Mouse (Mus musculus) forebrain, embryonic 15.5 days (tissue): ENCODE data around the gene Rabggta. TPM values are rescaled to one million over a fixed set of nuclear protein-coding genes. Genes with fewer than 3 reads are reported as not detected.

Experiments
- ATAC-seq: fragments of 200-750 bp; cut with Nextera tagmentation; replicated peaks from 2 replicates; pipeline ENCODE4 v1.8.0; 2017; ENCODE audit warnings: mild to moderate bottlenecking, moderate TSS enrichment, moderate library complexity
- H3K27ac ChIP-seq: fragments of 300-500 bp; sonication (generic); replicated peaks from 2 replicates; pipeline ENCODE4 v1.5.1; 2015; ENCODE audit warnings: mild to moderate bottlenecking, inconsistent platforms
- H3K27me3 ChIP-seq: fragments of 300-500 bp; sonication (generic); 2 replicates; pipeline ENCODE4 v1.6.1; 2015; ENCODE audit warnings: inconsistent platforms
- H3K36me3 ChIP-seq: fragments of 300-500 bp; sonication (generic); 2 replicates; pipeline ENCODE4 v1.6.1; 2015; ENCODE audit warnings: mild to moderate bottlenecking, inconsistent platforms
- H3K4me1 ChIP-seq: fragments of 300-500 bp; sonication (generic); 2 replicates; pipeline ENCODE4 v1.6.1; 2015; ENCODE audit warnings: inconsistent platforms
- H3K4me2 ChIP-seq: fragments of 300-500 bp; sonication (generic); replicated peaks from 2 replicates; pipeline ENCODE4 v1.6.1; 2015; ENCODE audit warnings: mild to moderate bottlenecking, inconsistent platforms
- H3K4me3 ChIP-seq: fragments of 300-500 bp; sonication (generic); 2 replicates; pipeline ENCODE4 v1.5.1; 2015; ENCODE audit warnings: mild to moderate bottlenecking, inconsistent platforms
- H3K9ac ChIP-seq: fragments of 300-500 bp; sonication (generic); replicated peaks from 2 replicates; pipeline ENCODE4 v1.6.1; 2015; ENCODE audit warnings: mild to moderate bottlenecking, inconsistent platforms
- H3K9me3 ChIP-seq: fragments of 300-500 bp; sonication (generic); 2 replicates; pipeline ENCODE4 v1.6.1; 2016; ENCODE audit warnings: inconsistent platforms
- WGBS: fragments of 180-500 bp; shearing (Covaris S2); methylation state at CpG from one replicate; pipeline ENCODE4 v1.1.7; 2015; ENCODE audit warnings: mixed read lengths; 5-methylcytosine and 5-hydroxymethylcytosine counted together
- polyA plus RNA-seq: library from polyadenylated mRNA; unstranded; fragments of >200 nt; fragmentation: Nextera tagmentation; extraction: Ambion mirVana; gene quantifications from 2 replicates; pipeline ENCODE4 v1.2.1, GENCODE M21; 2015

Rabggta gene
- polyA plus RNA-seq, 1 experiment from 2014 or later, result 51.4 TPM

GRCm38 (mm10) chr14:55713007-55713728 is 8.9 kb downstream of the Rabggta start:
- H3K4me1 ChIP-seq, result no peaks in the 10 kb centered on the region
- H3K4me3 ChIP-seq, result no peak overlapping the region
- H3K27me3 ChIP-seq, result 0 out of 2 replicates have a peak, but pooled peaks cover 2% of the 10 kb centered on the region
- WGBS, result 16% methylated on average over 25 of the region's 25 CpGs
- peaks cover 7% of the 10 kb centered on the region; the same call in 1 of the 2 replicates for H3K36me3 ChIP-seq
- no peaks in the 10 kb centered on the region for H3K9me3 ChIP-seq
- no peak overlapping the region for H3K4me2 ChIP-seq
- no peak overlapping the region for H3K9ac ChIP-seq
- no peak for ATAC-seq
- H3K27ac ChIP-seq, result no peak overlapping the region

GRCm38 (mm10) chr14:55711786-55712185 is 10.3 kb downstream of the Rabggta start:
- no peaks in the 10 kb centered on the region for H3K4me1 ChIP-seq
- H3K36me3 ChIP-seq, result 0 out of 2 replicates have a peak, but pooled peaks cover 1% of the 10 kb centered on the region
- 81% methylated on average over 7 of the region's 7 CpGs for WGBS
- no peak overlapping the region for H3K27ac ChIP-seq
- H3K4me3 ChIP-seq, result no peak overlapping the region
- no peak for ATAC-seq
- no peaks in the 10 kb centered on the region for H3K9me3 ChIP-seq
- H3K4me2 ChIP-seq, result no peak overlapping the region
- H3K9ac ChIP-seq, result no peak overlapping the region
- 0 out of 2 replicates have a peak, but pooled peaks cover 2% of the 10 kb centered on the region for H3K27me3 ChIP-seq

GRCm38 (mm10) chr14:55709509-55709908 is 12.6 kb downstream of the Rabggta start:
- Histone ChIP-seq H3K36me3 (no peaks in the 10 kb centered on the region), H3K27me3 (0 out of 2 replicates have a peak, but pooled peaks cover 2% of the 10 kb centered on the region), H3K4me3 (no peak overlapping the region), H3K27ac (no peak overlapping the region), H3K9me3 (no peaks in the 10 kb centered on the region), H3K4me2 (no peak overlapping the region), H3K9ac (no peak overlapping the region), H3K4me1 (no peaks in the 10 kb centered on the region)
- 90% methylated on average over 4 of the region's 4 CpGs for WGBS
- no peak for ATAC-seq

GRCm38 (mm10) chr14:55707397-55707796 is 14.7 kb downstream of the Rabggta start:
- Histone ChIP-seq H3K4me2 (no peak overlapping the region), H3K36me3 (no peaks in the 10 kb centered on the region), H3K4me3 (no peak overlapping the region), H3K4me1 (no peaks in the 10 kb centered on the region), H3K9me3 (no peaks in the 10 kb centered on the region), H3K27me3 (no peaks in the 10 kb centered on the region), H3K27ac (no peak overlapping the region), H3K9ac (no peak overlapping the region)
- no peak for ATAC-seq
- 86% methylated on average over 5 of the region's 5 CpGs for WGBS

- Histone ChIP-seq H3K36me3 (no peaks in the 10 kb centered on the region), H3K27me3 (no peaks in the 10 kb centered on the region), H3K4me2 (no peak overlapping the region), H3K9me3 (no peaks in the 10 kb centered on the region), H3K27ac (no peak overlapping the region), H3K9ac (no peak overlapping the region), H3K4me3 (no peak overlapping the region), H3K4me1 (no peaks in the 10 kb centered on the region)
- WGBS, result 88% methylated on average over 8 of the region's 8 CpGs
- ATAC-seq, result no peak
Measured at GRCm38 (mm10) chr14:55706051-55706600, 15.9 kb downstream of the Rabggta start.

GRCm38 (mm10) chr14:55702761-55703160 is 19.3 kb downstream of the Rabggta start:
- Histone ChIP-seq H3K27me3 (no peaks in the 10 kb centered on the region), H3K9me3 (no peaks in the 10 kb centered on the region), H3K27ac (no peak overlapping the region), H3K4me2 (no peak overlapping the region), H3K4me1 (no peaks in the 10 kb centered on the region), H3K9ac (no peak overlapping the region), H3K36me3 (no peaks in the 10 kb centered on the region), H3K4me3 (no peak overlapping the region)
- WGBS, result 69% methylated on average over 6 of the region's 6 CpGs
- no peak for ATAC-seq

- H3K27ac ChIP-seq, result no peak overlapping the region
- no peaks in the 10 kb centered on the region for H3K4me1 ChIP-seq
- ATAC-seq, result no peak
- H3K9ac ChIP-seq, result no peak overlapping the region
- no peaks in the 10 kb centered on the region for H3K27me3 ChIP-seq
- no peaks in the 10 kb centered on the region for H3K36me3 ChIP-seq
- H3K4me3 ChIP-seq, result no peak overlapping the region
- no peak overlapping the region for H3K4me2 ChIP-seq
- no peaks in the 10 kb centered on the region for H3K9me3 ChIP-seq
- 62% methylated on average over 9 of the region's 9 CpGs for WGBS
Measured at GRCm38 (mm10) chr14:55701131-55701530, 20.9 kb downstream of the Rabggta start.

GRCm38 (mm10) chr14:55697226-55697625 is 24.8 kb downstream of the Rabggta start:
- 83% methylated on average over 4 of the region's 4 CpGs for WGBS
- H3K9ac ChIP-seq, result no peak overlapping the region

GRCm38 (mm10) chr14:55689433-55689832 is 32.6 kb downstream of the Rabggta start:
- Histone ChIP-seq H3K4me2 (no peak overlapping the region), H3K36me3 (no peaks in the 10 kb centered on the region), H3K27me3 (no peaks in the 10 kb centered on the region), H3K9ac (no peak overlapping the region), H3K27ac (no peak overlapping the region), H3K4me3 (no peak overlapping the region), H3K4me1 (no peaks in the 10 kb centered on the region), H3K9me3 (no peaks in the 10 kb centered on the region)
- no peak for ATAC-seq
- WGBS, result 81% methylated on average over 10 of the region's 10 CpGs

More at GRCm38 (mm10) chr14:55697226-55697625, 24.8 kb downstream of the Rabggta start:
- no peak overlapping the region for H3K27ac ChIP-seq
- H3K36me3 ChIP-seq, result no peaks in the 10 kb centered on the region
- H3K4me1 ChIP-seq, result no peaks in the 10 kb centered on the region
- no peak overlapping the region for H3K4me2 ChIP-seq
- no peaks in the 10 kb centered on the region for H3K9me3 ChIP-seq
- H3K27me3 ChIP-seq, result no peaks in the 10 kb centered on the region
- no peak overlapping the region for H3K4me3 ChIP-seq
- no peak for ATAC-seq

- Histone ChIP-seq H3K27me3 (no peaks in the 10 kb centered on the region), H3K9me3 (no peaks in the 10 kb centered on the region), H3K27ac (peak overlapping the region; percentile 73), H3K36me3 (peaks cover 27% of the 10 kb centered on the region), H3K4me1 (peaks cover 11% of the 10 kb centered on the region), H3K9ac (peak overlapping the region; percentile 66), H3K4me2 (peak overlapping the region; percentile 90), H3K4me3 (peak overlapping the region; percentile 79)
- peak; percentile 45; the same call in 1 of the 2 replicates for ATAC-seq
- WGBS, result 6% methylated on average over 3 of the region's 3 CpGs
Measured at GRCm38 (mm10) chr14:55682118-55682493, 40.0 kb downstream of the Rabggta start.

- Histone ChIP-seq H3K9me3 (no peaks in the 10 kb centered on the region), H3K27me3 (no peaks in the 10 kb centered on the region), H3K4me1 (peaks cover 11% of the 10 kb centered on the region), H3K27ac (peak within 1 kb of the TSS; percentile 73), H3K4me2 (peak within 1 kb of the TSS; percentile 90), H3K9ac (peak within 1 kb of the TSS; percentile 66), H3K4me3 (peak within 1 kb of the TSS; percentile 79), H3K36me3 (peaks cover 34% of the 10 kb centered on the region)
- WGBS, result under 1% methylated on average over 66 of the region's 66 CpGs
- ATAC-seq, result peak; percentile 98
Measured at GRCm38 (mm10) chr14:55681160-55682117, 40.6 kb downstream of the Rabggta start, which contains the start of gene Tinf2. Gene Tinf2 (minus strand): TSS chr14:55681820.

- no peak for ATAC-seq
- WGBS, result 84% methylated on average over 4 of the region's 4 CpGs
- H3K4me1 ChIP-seq, result peaks cover 16% of the 10 kb centered on the region
- H3K4me3 ChIP-seq, result no peak overlapping the region
- no peak overlapping the region for H3K9ac ChIP-seq
- H3K27ac ChIP-seq, result no peak overlapping the region
- no peaks in the 10 kb centered on the region for H3K9me3 ChIP-seq
- H3K36me3 ChIP-seq, result peaks cover 47% of the 10 kb centered on the region
- H3K27me3 ChIP-seq, result no peaks in the 10 kb centered on the region
- no peak overlapping the region for H3K4me2 ChIP-seq
Measured at GRCm38 (mm10) chr14:55677615-55678014, 44.4 kb downstream of the Rabggta start.
